Mouse (Mus musculus) liver, adult 2 months (tissue): ENCODE measurements around the gene Gpr15. TPM values are rescaled to one million over a fixed set of nuclear protein-coding genes. Genes with fewer than 3 reads are reported as not detected.
A peak's percentile ranks its signal among the peaks of the same experiment; 100 is the strongest.

Experiments used
- DNase-seq: peaks from one replicate; pipeline ENCODE4 v3.0.0-alpha.2; 2011; ENCODE audit warnings: low read depth, low spot score; ENCODE audit errors: extremely low read depth
- H3K27ac ChIP-seq: fragments of 200-500 bp; replicated peaks from 2 replicates; pipeline ENCODE4 v1.5.1; 2012; ENCODE audit warnings: low read depth, mild to moderate bottlenecking, control low read depth, inconsistent platforms, low read length; ENCODE audit not compliant: insufficient read depth
- H3K27me3 ChIP-seq: fragments of 200-500 bp; 2 replicates; pipeline ENCODE4 v1.6.1; 2012; ENCODE audit warnings: mild to moderate bottlenecking, moderate library complexity, low read length, inconsistent platforms; ENCODE audit not compliant: control insufficient read depth, insufficient read depth
- H3K36me3 ChIP-seq: fragments of 200-500 bp; 2 replicates; pipeline ENCODE4 v1.6.1; 2012; ENCODE audit warnings: low read length, inconsistent platforms; ENCODE audit not compliant: control insufficient read depth, insufficient read depth
- H3K4me1 ChIP-seq: fragments of 200-500 bp; 2 replicates; pipeline ENCODE4 v1.6.1; 2011; ENCODE audit warnings: low read length; ENCODE audit not compliant: control insufficient read depth, insufficient read depth
- H3K4me3 ChIP-seq: fragments of 200-500 bp; 2 replicates; pipeline ENCODE4 v1.5.1; 2011; ENCODE audit warnings: low read depth, mild to moderate bottlenecking, control low read depth, low read length, moderate library complexity; ENCODE audit not compliant: insufficient read depth
- H3K79me2 ChIP-seq: fragments of 200-500 bp; 2 replicates; pipeline ENCODE4 v1.6.1; 2012; ENCODE audit warnings: inconsistent platforms, mild to moderate bottlenecking, low read length, moderate library complexity; ENCODE audit not compliant: control insufficient read depth, insufficient read depth
- H3K9ac ChIP-seq: fragments of 200-500 bp; 2 replicates; pipeline ENCODE4 v1.6.1; 2012; ENCODE audit warnings: low read depth, mild to moderate bottlenecking, control low read depth, inconsistent platforms, low read length
- CTCF ChIP-seq: fragments of 200-500 bp; IDR thresholded peaks from 2 replicates; pipeline ENCODE4 v1.5.1; 2011; ENCODE audit warnings: low read depth, low read length, control low read depth
- POLR2A ChIP-seq: fragments of 200-500 bp; IDR thresholded peaks from 2 replicates; pipeline ENCODE4 v1.6.1; 2011; ENCODE audit warnings: low read length, control low read depth; ENCODE audit not compliant: insufficient read depth; ENCODE audit errors: extremely low read depth
- WGBS: fragments of 180-500 bp; shearing (Covaris S2); methylation state at CpG from one replicate; pipeline ENCODE4 v1.1.7; 2018; 5-methylcytosine and 5-hydroxymethylcytosine counted together
- polyA plus RNA-seq: library from polyadenylated mRNA; depleted of rRNA; stranded (reverse); fragments of >200 nt; gene quantifications from 2 replicates; pipeline ENCODE4 v1.2.3, GENCODE M21; 2012
- total RNA-seq: library from RNA; depleted of rRNA; stranded (reverse); fragments of >200 nt; gene quantifications from 2 replicates; pipeline ENCODE4 v1.2.3, GENCODE M21; 2014

Gpr15 gene
- total and polyA plus RNA-seq, 2 experiments: 0.10 TPM; not detected in 1

- 92% methylated on average over 2 of the region's 2 CpGs for WGBS
- no peak for DNase-seq
- H3K27me3 ChIP-seq: no peaks in the 10 kb centered on the region
- no peak overlapping the region for H3K27ac ChIP-seq
- H3K9ac ChIP-seq: no peak overlapping the region
- no peaks in the 10 kb centered on the region for H3K36me3 ChIP-seq
- no peak overlapping the region for H3K4me3 ChIP-seq
- TF ChIP-seq CTCF: no peak
- no peaks in the 10 kb centered on the region for H3K4me1 ChIP-seq
- no peaks in the 10 kb centered on the region for H3K79me2 ChIP-seq
These were observed 3.4 kb upstream of the Gpr15 start for GRCm38 (mm10) chr16:58722292-58722691.

- Histone ChIP-seq H3K4me1 (no peaks in the 10 kb centered on the region), H3K9ac (no peak overlapping the region), H3K79me2 (no peaks in the 10 kb centered on the region), H3K27me3 (no peaks in the 10 kb centered on the region), H3K36me3 (no peaks in the 10 kb centered on the region), H3K27ac (no peak overlapping the region), H3K4me3 (no peak overlapping the region)
- DNase-seq: no peak
- TF ChIP-seq CTCF (no peak), POLR2A (no peak)
- WGBS: 80% methylated on average over 4 of the region's 4 CpGs
These were observed 3.9 kb downstream of the Gpr15 start for GRCm38 (mm10) chr16:58715018-58715417.

DNA sequence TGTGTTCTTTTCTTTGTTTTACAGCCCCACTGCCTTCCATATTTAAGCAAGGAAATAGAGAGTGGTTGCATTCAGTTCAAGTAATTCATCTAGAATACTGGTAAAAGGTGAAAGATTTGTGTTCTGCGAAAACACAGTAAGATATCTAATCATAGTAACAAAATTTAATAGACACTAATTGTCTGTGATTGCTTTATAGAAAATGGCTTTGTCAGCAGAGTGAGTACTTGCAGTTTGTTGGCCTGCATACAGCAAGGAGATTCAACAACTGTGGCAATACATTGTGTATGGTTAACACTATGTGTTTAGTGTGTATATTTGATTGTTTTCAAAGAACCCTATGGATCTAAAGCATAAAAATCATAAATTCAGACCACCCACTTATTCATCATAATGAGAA lies 5.7 kb downstream of the Gpr15 start:
- Histone ChIP-seq H3K9ac (no peak overlapping the region), H3K27ac (no peak overlapping the region), H3K27me3 (no peaks in the 10 kb centered on the region), H3K36me3 (no peaks in the 10 kb centered on the region), H3K4me3 (no peak overlapping the region), H3K4me1 (no peaks in the 10 kb centered on the region), H3K79me2 (no peaks in the 10 kb centered on the region)
- TF ChIP-seq CTCF (no peak), POLR2A (no peak)
- no peak for DNase-seq
- 95% methylated on average over 1 of the region's 1 CpGs for WGBS

DNA sequence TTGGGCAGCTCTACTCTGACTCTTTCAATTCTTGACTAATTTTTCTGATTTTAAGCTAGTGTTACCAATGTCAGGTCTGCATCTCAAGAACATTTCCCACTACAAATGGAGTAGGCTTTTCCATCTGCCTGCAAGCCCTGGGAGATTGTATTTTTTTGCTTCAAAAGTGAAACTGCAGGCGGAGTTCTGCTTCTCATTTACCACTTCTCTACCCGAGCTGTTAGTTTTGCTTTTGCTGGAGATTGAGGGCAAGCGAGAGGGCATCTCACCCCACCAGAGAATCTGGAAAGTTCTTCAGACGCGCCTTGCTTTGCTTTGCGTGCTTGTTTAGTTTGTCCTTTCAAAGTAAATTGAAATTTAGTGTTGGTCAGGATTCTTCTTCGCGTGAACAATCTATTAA lies 6.6 kb downstream of the Gpr15 start:
- Histone ChIP-seq H3K27ac (no peak overlapping the region), H3K79me2 (no peaks in the 10 kb centered on the region), H3K4me3 (0 out of 2 replicates have a peak overlapping the region, but pooled peaks have one; percentile 11), H3K9ac (no peak overlapping the region), H3K27me3 (no peaks in the 10 kb centered on the region), H3K4me1 (no peaks in the 10 kb centered on the region), H3K36me3 (no peaks in the 10 kb centered on the region)
- peak; percentile 13 for DNase-seq
- no peak for TF ChIP-seq POLR2A
- TF ChIP-seq CTCF: no peak
- WGBS: 68% methylated on average over 8 of the region's 8 CpGs

GRCm38 (mm10) chr16:58709536-58709935 lies 9.3 kb downstream of the Gpr15 start:
- H3K36me3 ChIP-seq: no peaks in the 10 kb centered on the region
- TF ChIP-seq CTCF (no peak), POLR2A (no peak)
- no peak for DNase-seq
- no peak overlapping the region for H3K4me3 ChIP-seq
- H3K27ac ChIP-seq: no peak overlapping the region
- H3K27me3 ChIP-seq: no peaks in the 10 kb centered on the region
- no peaks in the 10 kb centered on the region for H3K4me1 ChIP-seq
- H3K9ac ChIP-seq: no peak overlapping the region
- 90% methylated on average over 4 of the region's 4 CpGs for WGBS
- no peaks in the 10 kb centered on the region for H3K79me2 ChIP-seq

DNA sequence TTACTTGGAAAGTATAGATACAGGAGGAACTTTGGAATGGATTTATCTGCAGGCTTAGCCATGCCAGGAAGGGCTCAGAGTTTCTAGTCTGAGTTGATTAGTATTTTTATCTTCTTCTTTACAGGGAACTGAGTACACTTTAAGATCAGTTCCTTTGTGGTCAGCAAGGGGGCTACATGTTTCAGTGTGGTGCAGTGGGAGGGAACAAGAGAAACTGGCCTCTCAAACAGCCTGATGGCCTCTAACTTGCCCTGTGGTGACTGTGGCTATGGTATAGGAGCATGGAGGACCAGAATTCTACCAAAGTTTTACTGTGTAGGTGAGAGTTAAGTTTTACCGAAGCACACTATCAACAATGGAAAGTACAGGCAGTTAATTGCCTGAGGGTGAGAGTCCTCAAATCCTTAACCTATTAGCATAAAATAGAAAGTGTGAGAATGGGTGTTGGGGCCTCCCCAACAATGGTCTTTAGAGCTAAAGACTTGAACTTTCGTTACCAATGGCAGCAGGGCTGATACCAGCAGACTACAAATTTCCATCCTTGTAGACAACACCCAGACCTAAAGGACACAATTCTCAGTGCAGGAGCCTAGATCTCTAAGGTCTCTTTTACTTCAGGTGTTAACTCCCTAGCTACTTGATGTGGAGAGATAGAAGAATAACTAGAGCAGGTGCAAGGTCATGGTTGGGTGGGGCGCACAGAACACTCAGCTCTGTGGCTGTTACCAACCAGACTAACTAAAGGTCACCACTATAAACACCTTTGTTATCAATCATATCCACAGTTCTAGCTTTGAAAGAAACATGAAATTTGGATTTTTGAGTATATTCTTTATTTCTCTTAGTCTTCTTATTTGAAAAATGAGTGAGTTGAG lies 10.0 kb downstream of the Gpr15 start:
- TF ChIP-seq POLR2A: no peak
- TF ChIP-seq CTCF: no peak
- H3K9ac ChIP-seq: no peak overlapping the region
- H3K36me3 ChIP-seq: no peaks in the 10 kb centered on the region
- H3K79me2 ChIP-seq: no peaks in the 10 kb centered on the region
- no peak overlapping the region for H3K4me3 ChIP-seq
- H3K4me1 ChIP-seq: no peaks in the 10 kb centered on the region
- H3K27ac ChIP-seq: no peak overlapping the region
- no peak for DNase-seq
- no peaks in the 10 kb centered on the region for H3K27me3 ChIP-seq
- WGBS: 80% methylated on average over 3 of the region's 3 CpGs
